Mouse (Mus musculus) frontal cortex, adult (tissue): ENCODE data around the gene Gm20521.

ENCODE experiments used
- ATAC-seq: cut with Nextera tagmentation; 2 replicates; pipeline ENCODE4 v1.9.2; 2017; ENCODE audit warnings: mild to moderate bottlenecking, moderate library complexity, mixed read lengths; ENCODE audit not compliant: low TSS enrichment

The Gm20521 gene

DNA sequence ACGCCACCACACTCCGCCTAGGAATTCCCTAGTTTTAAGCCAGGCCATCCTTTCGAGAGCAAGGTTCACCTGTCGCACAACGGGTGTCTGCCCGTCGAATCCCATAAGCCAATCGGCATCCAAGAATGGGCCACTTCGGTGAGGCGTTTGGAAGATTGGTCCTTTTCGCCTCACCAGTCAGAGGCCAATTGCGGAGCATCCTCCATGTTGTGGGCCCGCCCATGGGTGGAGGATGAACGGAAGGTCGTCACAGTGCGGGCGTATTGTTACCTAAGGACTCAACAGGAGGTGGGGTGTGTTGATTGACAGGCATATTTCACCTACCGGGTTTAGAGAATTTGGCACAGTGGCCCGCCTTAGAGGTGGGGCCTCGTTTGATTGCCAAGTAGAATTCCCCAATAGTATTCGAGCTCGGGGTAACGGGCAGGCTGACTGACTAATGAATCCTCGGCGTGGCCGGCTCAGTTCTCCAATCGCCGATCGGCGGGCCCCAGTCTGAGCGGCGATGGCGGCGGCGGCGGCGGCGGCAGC, 10.5 kb downstream of the Gm20521 start:
- peak; percentile 95 for ATAC-seq

DNA sequence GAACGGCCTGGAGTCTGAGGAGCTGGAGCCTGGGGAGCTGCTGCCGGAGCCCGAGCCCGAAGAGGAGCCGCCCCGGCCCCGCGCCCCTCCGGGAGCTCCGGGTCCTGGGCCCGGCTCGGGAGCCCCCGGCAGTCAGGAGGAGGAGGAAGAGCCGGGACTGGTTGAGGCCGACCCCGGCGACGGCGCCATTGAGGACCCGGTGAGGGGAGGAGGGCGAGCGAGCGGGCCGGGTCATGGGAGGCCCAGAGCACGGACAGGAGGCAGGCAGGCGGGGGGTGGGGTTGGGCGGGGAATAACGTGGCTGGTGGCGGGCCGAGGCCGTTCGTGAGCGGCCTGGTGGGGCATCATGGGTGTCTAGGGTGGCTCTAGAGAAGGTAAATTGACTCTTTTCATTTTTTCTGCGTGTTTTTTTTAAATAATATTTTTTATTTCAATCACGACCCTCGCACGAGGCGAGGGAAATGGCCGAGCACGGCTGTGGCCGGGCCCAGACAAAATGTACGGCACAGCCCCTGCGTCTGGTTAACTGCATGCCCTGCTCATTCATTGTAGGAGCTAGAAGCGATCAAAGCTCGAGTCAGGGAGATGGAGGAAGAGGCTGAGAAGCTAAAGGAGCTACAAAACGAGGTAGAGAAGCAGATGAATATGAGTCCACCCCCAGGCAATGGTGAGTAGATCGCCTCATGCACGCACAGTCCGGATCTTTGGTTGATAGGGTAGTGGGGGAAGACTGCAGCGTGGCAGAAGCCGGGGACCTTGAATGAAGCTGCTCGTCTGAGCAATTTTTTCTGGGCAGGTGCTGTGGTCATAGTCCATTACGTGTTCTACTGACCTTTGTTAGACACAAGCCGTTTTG, 11.3 kb downstream of the Gm20521 start:
- peak; percentile 3; the same call in 1 of the 2 replicates for ATAC-seq

DNA sequence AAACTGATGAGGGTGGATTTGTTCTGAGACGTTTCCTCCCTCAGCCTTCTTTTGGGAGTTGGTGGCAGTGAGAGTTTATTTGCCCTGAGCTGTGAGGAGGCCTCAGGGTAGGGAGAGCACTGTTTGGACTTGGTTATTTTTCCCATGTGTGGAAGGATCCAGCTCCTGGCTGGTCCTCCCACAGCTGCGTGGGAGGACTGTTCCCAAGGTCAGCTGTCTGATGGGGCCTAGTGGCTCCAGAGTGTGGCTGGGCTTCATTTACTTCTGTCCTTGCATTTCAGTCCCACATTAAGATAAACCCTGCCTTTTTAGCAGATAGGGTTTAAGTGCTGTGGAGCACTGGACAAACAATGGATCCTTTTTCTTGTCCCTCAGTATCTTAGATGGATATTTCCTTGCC, 14.2 kb downstream of the Gm20521 start:
- no peak for ATAC-seq

DNA sequence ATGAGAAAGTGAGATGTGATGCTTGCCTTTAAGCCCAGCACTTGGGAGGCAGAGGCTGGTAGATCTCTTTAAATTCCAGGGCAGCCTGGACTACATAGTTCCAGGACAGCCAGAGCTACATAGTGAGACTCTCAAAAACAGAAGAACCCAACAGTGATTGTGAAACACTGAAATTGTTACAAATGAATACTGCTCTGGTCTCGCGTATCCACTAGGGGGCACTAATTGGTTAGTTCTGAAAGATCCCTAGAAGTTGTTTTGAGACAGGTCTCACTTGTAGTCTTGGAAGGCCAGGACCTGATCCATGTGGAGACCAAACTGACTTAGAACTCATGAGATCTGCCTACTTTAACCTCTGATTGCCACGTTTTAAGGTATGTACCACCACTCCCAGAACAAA, 17.1 kb downstream of the Gm20521 start:
- peak; percentile 66 for ATAC-seq

DNA sequence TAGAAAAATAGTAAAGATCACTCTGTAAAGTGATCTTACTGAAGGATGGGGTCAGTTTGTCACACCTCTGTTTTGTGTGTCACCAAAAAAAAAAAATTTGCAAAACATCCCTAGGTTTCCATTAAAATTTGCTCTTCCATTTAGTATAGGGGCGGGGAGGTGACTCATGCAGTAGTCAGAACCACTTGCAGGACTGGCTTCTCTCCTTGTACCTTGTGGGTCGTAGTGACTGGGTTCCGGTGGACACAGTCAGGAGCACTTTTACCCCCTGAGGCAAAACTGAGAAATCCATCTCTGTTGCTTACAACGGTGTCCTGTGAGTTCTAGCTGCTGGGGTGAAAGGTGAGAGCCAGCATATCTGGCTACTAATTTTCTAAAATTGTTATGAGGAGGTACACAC, 20.4 kb downstream of the Gm20521 start:
- no peak for ATAC-seq

DNA sequence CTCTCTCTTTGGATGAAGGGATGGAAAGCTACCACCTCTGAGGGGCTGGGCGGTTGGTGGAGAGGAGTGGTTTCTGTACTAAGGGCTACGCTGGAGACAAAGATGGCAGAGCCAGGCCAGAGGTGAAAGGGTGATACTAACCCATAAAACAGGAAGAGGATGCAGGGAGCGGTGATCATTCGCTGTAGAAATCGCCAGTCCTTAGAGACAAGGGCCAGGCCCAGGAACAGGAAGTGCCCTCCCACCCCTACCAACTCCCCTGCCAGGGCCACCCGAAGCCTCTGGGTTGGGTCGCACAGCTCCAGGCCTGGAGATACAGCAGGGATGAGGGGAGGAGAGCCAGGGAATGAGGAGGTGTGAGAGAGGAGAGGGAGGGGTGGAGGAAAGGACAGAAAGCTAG, 25.4 kb downstream of the Gm20521 start:
- ATAC-seq = no peak

DNA sequence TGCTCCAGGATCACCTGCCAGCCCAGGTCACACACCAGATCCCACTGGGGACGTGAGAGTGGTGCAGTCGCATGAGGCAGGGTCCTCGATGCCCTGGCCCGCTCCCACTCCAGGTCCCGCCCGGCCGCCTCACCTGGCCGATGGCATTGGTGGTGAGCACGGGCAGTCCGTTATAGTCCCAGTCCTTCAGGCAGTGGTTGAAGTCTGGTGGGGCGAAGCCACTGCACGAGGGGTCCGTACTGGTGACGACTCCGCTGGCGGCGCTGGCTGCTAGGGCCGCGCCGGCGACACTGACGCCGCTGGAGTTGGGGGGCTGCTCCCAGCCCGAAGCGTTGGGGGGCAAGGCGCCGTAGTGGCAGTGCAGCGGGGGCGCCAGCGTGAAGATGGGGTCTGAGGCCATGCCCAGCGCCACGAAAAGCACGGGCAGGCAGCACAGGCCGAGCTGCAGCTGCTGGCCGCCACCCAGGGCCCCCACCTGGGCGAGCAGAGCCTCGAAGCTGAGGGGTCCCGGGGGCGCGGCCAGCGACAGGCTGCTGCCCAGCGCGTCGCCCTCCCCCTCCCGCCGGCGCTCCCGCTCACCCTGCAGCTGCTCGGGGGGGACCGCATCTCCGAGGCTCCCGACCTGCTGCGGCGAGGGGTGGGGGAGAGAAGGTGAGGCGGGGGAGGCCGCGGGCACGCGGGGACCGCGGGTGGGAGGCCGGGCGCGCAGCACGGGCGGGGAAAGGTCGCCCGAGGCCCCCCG, 29.0 kb downstream of the Gm20521 start:
- peak; percentile 15; the same call in 1 of the 2 replicates for ATAC-seq

DNA sequence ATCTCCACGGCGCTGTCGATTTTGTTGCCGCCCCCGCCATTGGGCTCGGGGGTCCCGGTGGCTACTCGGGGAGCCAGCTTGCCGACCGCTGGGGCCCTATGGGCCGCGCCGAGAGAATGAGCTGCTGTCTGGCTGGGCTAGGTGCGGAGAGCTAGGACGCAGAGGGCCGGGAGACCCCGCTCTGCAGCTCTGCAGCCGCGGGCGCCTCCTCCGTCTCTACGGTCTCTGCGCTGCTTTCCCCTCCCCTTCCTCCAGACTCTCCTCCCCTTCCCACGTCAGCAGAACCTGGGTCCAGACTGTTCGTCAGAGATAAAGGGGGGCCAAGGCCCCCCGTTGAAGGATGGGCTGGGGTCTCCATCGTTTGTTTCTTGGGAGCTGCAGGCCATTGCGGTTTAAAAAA, 29.6 kb downstream of the Gm20521 start, which contains the start of gene Slc22a17:
Gene Slc22a17 (minus strand): TSS at position 247 of the 400 bp plus-strand sequence.
- peak; percentile 92 for ATAC-seq

DNA sequence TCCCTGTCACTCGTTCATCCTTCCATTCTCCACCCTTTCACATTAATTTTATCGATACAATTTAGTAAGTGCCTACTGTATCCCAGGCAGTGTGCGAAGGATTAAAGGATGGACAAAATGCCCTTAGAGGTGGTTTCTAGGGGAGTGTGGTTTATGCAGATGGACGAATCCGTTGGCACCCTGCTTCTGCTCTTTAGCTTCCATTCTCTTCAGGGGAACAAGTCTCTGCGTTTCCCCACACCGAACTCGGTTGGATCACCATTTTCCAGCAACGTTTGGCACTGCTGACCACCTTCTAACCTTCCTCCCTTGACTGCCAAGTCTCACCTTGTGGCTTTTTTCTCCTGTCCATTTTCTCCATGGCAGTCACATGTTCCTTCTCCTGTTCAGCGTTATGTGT, 30.1 kb downstream of the Gm20521 start:
- peak; percentile 21 for ATAC-seq

DNA sequence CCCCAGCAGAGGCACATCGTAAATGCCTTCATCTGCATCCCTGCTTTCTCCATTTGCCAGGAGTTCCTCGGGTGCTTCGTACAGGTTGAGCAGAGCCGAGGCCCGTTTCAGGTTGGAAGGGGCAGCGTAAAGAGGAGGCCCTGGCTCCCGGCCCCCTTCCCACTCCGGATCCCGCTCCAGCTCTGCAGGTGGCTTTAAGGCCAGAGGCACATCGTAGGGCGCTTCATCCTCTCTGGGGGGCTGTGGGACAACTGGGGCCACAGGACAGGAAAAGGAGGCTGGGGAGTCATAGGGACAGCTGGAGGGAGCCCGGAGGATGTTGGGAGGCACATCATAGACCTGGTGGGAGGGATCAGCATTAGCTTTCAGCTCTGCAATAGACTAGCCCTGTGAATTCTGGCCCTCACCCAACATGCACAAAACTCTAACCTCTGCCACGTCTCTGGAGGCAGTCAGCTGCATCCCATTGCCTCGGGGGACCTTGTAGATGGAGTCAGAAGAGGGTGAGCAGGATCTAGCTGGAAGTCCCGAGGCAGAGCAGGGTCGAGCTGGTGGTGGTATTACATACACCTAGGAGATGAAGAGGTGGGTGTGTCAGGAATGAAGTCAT, 36.9 kb downstream of the Gm20521 start:
- ATAC-seq = no peak

DNA sequence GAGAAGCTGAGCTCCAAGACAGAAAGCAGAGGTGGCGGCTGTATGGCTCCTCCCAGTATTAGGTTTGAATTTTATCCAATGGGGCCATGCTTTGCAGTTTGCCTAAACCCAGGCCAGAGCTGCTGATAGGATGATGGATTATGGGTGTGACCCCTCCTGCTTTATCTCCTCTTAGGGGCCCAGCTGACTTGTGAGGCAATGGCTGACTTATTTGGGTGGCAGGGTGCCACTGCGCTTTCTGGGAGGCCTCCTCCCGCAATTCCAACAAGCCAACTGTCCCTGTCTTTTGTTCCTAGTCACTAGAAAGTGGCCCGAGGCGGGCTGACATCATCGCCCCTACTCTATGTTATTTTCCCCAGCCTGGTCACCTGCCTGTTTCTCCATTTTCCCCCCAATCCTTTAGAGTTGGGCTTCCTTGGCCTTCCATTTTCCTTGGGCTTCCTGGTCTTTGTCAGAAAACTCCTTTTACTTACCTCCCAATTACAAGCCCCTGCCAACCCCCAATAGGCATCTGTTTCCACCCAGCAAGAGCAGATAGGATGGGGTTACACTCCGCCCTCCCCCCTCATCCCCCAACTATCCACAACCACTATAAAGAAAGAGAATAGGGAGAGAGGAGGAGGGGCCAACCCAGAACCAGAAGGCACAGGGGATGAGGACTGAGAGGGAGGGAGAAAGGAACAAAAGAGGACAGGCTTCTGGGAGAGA, 41.6 kb downstream of the Gm20521 start:
- no peak for ATAC-seq

DNA sequence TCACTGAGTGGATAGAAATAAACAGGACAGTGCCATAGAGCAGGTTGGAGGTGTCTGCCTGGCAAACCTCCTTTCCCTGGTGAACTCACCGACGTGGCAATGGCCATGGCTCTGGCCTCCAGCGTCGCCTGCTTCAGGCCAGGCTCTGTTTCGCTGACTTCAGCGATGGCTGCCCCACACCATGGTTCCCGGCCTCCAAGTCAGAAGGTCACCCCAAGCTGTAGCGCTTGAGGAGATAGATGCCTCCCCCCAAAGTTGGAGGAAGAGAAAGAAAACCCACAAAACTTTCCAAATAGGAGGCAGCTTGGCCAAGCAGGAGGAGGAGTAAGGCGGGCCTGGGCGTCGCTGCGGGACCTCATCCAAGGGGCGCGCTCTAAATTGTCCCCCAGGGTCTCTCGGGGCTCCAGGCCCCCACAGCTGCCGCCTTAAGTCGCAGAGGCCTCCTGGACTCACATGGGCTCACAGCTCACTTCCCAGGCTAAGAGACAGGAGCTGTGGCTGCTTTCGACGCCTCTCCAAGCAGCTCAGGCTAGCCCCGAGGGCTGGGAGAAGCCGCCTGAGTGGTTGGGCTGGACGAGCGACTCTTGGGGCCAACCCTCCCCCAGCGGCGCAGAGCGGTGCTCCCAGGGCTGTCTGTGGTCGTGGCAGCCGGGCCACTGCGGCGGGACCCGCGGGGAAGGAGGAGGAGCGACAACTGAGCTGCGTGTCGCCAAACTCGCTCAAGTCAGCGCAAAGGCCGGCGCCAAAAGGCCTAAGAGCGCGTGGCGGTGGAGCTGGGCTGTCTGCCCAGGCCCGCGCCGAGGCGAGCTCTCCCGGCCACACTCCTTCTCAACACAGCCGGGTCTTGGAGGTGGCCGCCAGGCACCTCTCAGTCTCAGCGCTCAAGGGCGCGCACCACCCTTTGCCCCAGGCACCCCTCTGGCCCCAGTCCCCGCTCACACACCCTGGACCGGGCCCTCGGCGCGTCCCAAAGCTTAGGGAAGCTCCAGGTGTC, 42.4 kb downstream of the Gm20521 start, which contains the start of gene Efs:
Gene Efs (minus strand): TSS at position 778 of the 994 bp plus-strand sequence.
- ATAC-seq = peak; percentile 40

DNA sequence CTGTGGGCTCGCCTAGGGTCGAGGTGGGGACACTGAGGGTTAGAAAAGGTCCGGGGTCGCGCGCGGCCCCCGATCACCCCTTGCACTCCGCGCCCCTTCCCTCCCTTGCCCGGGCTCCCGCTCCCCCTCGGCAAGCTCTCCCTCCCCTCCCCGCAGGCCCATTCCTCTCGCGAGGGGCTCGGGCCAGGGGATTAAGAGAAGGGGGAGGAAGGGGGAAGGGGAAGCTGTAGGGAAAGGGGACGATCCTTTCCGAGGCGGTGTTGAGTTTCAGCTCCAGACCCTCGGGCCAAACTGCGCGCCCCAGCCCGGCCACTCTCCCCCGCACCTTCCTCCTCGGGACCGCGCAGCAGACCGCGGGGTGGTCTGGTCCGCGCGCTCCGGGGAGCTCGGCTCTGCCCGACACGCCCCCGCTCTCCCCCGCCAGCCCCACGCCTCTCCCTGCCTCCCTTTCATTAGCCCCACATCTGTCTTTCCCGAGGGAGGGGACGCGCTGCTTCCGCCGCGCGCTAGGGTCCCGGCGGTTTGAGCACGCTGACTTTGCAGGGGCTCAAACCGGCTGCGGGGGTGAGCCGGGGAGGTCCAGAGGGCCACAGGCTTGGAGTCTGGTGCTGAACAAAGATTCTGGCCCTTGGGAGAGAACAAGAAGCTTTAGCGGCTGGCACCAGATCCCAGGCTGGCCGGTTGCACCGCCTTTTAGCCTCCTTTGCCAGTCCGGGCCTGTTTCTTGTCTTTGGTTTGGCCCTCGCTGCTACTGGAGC, 43.3 kb downstream of the Gm20521 start:
- peak; percentile 34 for ATAC-seq

DNA sequence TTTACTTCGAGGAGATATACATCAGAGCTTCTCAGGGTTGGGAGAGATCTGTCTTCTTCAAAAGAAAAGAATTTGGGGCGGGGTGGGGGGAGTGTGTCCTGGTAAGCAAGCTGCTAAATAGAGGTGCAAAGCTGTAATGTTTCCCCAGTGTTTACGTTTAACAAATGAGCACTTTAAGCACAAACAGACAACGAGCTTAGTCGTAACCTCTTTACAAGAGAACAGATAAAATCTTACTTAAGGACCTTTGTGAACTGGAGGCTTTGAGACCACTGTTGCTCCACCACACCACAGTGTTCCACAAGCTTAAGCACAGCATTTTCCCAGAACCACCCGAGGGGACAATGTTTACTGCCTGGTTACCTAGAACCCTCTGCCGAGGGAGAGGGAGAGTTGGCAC, 44.1 kb downstream of the Gm20521 start:
- ATAC-seq = no peak

DNA sequence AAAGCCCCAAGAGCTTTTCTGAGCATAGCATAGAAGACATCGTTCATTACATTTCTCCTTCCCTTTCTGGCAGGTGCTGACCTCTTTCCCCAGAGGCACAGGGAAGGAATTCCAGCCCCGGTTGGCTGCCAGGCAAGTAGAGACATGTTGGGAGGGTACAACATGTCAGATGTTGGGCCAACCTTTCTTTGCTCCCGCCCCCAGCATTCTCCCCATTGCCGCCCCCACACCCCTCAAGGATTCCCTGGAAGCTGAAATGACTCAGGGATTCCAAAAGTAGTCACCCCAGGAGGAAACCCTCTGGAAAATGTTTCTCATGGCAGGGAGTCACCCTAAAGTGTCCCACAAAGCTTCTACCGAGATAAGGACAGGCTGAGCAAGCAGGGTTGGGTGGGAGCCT, 46.6 kb downstream of the Gm20521 start:
- no peak for ATAC-seq

DNA sequence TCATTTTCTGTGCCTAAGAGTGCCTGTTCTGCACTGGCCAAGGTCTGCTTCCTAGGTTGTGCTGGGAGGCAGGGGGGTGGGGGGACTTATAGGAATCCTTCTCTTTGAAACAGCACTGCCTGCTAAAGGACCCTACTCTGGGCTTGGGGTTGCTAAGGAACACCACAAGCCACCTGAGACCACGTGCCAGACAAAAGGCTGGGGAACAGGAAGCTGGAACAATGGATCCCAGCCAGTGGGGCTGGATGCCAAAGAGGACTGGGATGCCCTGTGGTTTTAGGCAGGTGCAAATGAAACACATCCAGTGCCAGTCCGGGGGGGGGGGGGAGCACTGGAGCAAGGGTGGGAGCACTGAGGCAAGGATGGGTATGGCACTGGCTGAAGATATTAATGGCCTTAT, 47.2 kb downstream of the Gm20521 start:
- no peak for ATAC-seq

DNA sequence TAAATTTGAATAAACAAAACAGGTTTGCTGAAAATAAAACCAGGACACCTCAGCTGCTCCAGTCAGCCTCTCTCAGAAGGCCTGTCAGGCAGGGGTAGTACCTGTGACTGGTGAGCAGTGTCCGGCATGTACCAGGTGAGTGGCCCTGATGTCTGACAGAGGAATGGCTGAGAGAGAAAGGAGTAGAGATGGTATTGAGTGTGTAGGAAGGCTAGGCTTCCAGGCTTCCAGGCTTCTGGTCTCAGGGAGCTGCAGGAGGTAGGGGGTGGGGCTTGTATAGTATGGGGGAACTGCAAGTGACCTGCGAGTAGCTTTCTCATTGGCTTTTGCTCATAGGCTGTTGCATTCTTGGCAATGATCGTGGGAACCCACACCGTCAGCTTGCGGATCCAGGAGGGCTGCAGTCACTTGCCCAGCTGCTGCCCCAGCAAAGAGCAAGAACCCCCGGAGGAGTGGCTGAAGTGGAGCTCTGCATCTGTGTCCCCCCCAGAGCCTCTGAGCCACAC, 49.5 kb downstream of the Gm20521 start, which contains the start of gene Il25:
Gene Il25 (plus strand): TSS at position 51 of the 506 bp plus-strand sequence.
- no peak for ATAC-seq

DNA sequence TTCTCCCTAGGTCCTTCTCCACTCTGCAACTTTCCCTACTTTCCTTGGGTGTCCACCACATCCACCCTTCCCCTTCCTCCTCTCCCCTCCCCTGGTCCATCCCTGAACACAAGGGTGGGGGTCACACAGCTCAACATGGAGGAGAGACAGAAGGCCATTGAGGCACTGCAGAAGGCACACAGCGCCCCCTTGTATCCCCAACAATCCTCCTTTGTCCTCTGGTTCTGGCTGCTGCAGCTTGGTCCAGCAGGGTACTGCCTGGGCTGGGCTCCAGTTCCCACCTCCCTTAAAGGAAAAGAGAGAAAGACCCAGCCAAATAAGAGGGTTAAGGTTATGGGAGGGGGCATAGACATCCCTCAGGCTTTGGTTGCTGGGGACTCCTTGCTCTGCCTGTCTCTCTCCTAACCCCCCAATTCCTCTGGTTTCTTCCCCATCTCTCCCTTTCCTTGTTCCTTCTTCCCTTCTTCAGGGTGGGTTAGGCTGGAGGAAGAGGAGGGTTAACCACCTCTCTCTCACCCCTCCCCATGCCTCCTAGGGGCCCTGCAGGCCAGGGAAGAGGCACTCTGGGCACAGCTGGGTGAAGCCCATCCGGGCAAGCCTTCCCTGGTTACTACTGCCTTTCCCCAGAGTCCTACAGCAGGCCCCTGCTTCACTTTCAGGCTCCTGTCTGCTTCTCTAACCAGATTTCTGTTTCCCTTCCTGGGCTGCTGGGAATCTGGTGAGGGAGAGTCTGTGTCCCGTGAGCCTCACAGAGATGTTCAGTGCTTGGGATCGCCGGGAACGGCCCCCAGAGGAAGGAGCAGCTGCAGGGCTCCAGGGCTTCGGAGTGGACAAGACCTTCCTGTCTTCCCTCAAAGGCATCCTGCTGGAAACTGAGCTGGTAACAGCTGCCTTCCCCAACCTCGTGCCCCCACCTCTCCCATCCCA, 52.9 kb downstream of the Gm20521 start, which contains the start of gene Cmtm5:
Gene Cmtm5 (plus strand): TSS at position 358 of the 927 bp plus-strand sequence.
- ATAC-seq = peak; percentile 88
